Mouse (Mus musculus): ENCODE results near the gene Man2a2. TPM values are rescaled to one million over a fixed set of nuclear protein-coding genes. Genes with fewer than 3 reads are reported as not detected.

Man2a2 gene
- total and polyA plus RNA-seq, 3 experiments: 12.5 to 46.3 (median 44.3) TPM

GRCm38 (mm10) chr7:80365759-80366158 lies 5.4 kb downstream of the Man2a2 start:
- no peak overlapping the region for H3K4me2 ChIP-seq (ENCODE audit: insufficient read depth, low read depth, poor library complexity, severe bottlenecking)
- H3K9me3 ChIP-seq (replicated peaks; ENCODE audit: low read length): no peaks in the 10 kb centered on the region
- peaks cover 62 to 72% of the 10 kb centered on the region in 2 experiments for H3K36me3 ChIP-seq (replicated peaks in 1 of 2; ENCODE audit: control insufficient read depth in 1 of 2, insufficient read depth in 1 of 2, low read length in 1 of 2)
- H3K4me3 ChIP-seq (replicated peaks in 1 of 3; ENCODE audit: low read depth in 2 of 3, low read length in 2 of 3, poor library complexity in 1 of 3): no peak overlapping the region
- H3K27me3 ChIP-seq (replicated peaks): no peaks in the 10 kb centered on the region
- in situ Hi-C loops (cut with MboI; ENCODE audit: low pct_ligation_motif_present, low pct_unique_long_range_greater_than_20kb, low sequenced_read_pairs): no loop called here
- no peak overlapping the region for H3K27ac ChIP-seq (ENCODE audit: insufficient read depth, low read depth)
- dilution Hi-C loops (cut with MboI; ENCODE audit: extremely low pct_ligation_motif_present, extremely low pct_unique_long_range_greater_than_20kb, low sequenced_read_pairs): no loop called here
- peaks cover 6% of the 10 kb centered on the region for H3K79me2 ChIP-seq (replicated peaks; ENCODE audit: control insufficient read depth, extremely low read depth, insufficient read depth, poor library complexity, severe bottlenecking)
- TF ChIP-seq MXI1 (IDR thresholded peaks at IDR 0.05; ENCODE audit: low read depth, low read length) (no peak), ZKSCAN1 (IDR thresholded peaks at IDR 0.05; ENCODE audit: borderline replicate concordance, low read depth, low read length) (no peak)
- H3K9ac ChIP-seq (ENCODE audit: insufficient read depth, low read depth): no peak overlapping the region
- no peak for DNase-seq (ENCODE audit: extremely low read depth)
- peaks cover 6 to 27% of the 10 kb centered on the region in 2 experiments for H3K4me1 ChIP-seq (ENCODE audit: control insufficient read depth in 1 of 2, insufficient read depth in 2 of 2)

- Histone ChIP-seq H3K9ac (ENCODE audit: insufficient read depth, low read depth) (no peak overlapping the region), H3K27ac (ENCODE audit: insufficient read depth, low read depth) (no peak overlapping the region), H3K36me3 (replicated peaks in 1 of 2; ENCODE audit: control insufficient read depth in 1 of 2, insufficient read depth in 1 of 2, low read length in 1 of 2) (peaks cover 76 to 93% of the 10 kb centered on the region in 2 experiments), H3K4me3 (replicated peaks in 1 of 3; ENCODE audit: low read depth in 2 of 3, low read length in 2 of 3, poor library complexity in 1 of 3) (no peak overlapping the region), H3K79me2 (replicated peaks; ENCODE audit: control insufficient read depth, extremely low read depth, insufficient read depth, poor library complexity, severe bottlenecking) (no peaks in the 10 kb centered on the region), H3K27me3 (replicated peaks) (no peaks in the 10 kb centered on the region), H3K4me1 (ENCODE audit: control insufficient read depth in 1 of 2, insufficient read depth in 2 of 2) (peaks cover 0 to 5% of the 10 kb centered on the region in 2 experiments; a peak in 2 of 4 replicates), H3K9me3 (replicated peaks; ENCODE audit: low read length) (no peaks in the 10 kb centered on the region), H3K4me2 (ENCODE audit: insufficient read depth, low read depth, poor library complexity, severe bottlenecking) (no peak overlapping the region)
- DNase-seq (ENCODE audit: extremely low read depth): no peak
- no peak for TF ChIP-seq GABPA (IDR thresholded peaks at IDR 0.05; ENCODE audit: insufficient replicate concordance, low read depth, low read length)
- TF ChIP-seq BHLHE40 (IDR thresholded peaks at IDR 0.05; ENCODE audit: low read depth, low read length): peak; percentile 61
- TF ChIP-seq MXI1 (IDR thresholded peaks at IDR 0.05; ENCODE audit: low read depth, low read length): no peak
- in situ Hi-C loops (cut with MboI; ENCODE audit: low pct_ligation_motif_present, low pct_unique_long_range_greater_than_20kb, low sequenced_read_pairs): no loop called here
- dilution Hi-C loops (cut with MboI; ENCODE audit: extremely low pct_ligation_motif_present, extremely low pct_unique_long_range_greater_than_20kb, low sequenced_read_pairs): no loop called here
Measured at GRCm38 (mm10) chr7:80360435-80360834, 10.7 kb downstream of the Man2a2 start.

GRCm38 (mm10) chr7:80358039-80358438 lies 13.1 kb downstream of the Man2a2 start:
- TF ChIP-seq ELF1 (IDR thresholded peaks at IDR 0.05; ENCODE audit: low read depth, low read length) (no peak), MYC (IDR thresholded peaks at IDR 0.05; ENCODE audit: low read depth, low read length) (no peak), RAD21 (IDR thresholded peaks at IDR 0.05; ENCODE audit: low read depth, low read length) (no peak), GABPA (IDR thresholded peaks at IDR 0.05; ENCODE audit: insufficient replicate concordance, low read depth, low read length) (no peak), UBTF (IDR thresholded peaks at IDR 0.05; ENCODE audit: low read depth, low read length) (no peak), JUN (IDR thresholded peaks at IDR 0.05; ENCODE audit: insufficient read depth, low read depth, low read length) (no peak), NRF1 (IDR thresholded peaks at IDR 0.05; ENCODE audit: low read depth, low read length) (no peak), POLR2A (IDR thresholded peaks at IDR 0.05; ENCODE audit: low read depth, low read length) (no peak), BHLHE40 (IDR thresholded peaks at IDR 0.05; ENCODE audit: low read depth, low read length) (no peak), CTCF (conservative IDR thresholded peaks at IDR 0.05 in 1 of 2, IDR thresholded peaks at IDR 0.05 in 1 of 2; ENCODE audit: low read depth in 2 of 2, low read length in 2 of 2) (no peak), E2F4 (IDR thresholded peaks at IDR 0.05; ENCODE audit: insufficient replicate concordance, low read depth, low read length) (no peak), SIN3A (IDR thresholded peaks at IDR 0.05; ENCODE audit: low read length) (no peak), MEF2A (IDR thresholded peaks at IDR 0.05; ENCODE audit: borderline replicate concordance, low read depth, low read length) (no peak), MXI1 (IDR thresholded peaks at IDR 0.05; ENCODE audit: low read depth, low read length) (no peak), MAX (IDR thresholded peaks at IDR 0.05; ENCODE audit: low read length) (no peak)
- no peak overlapping the region for H3K27ac ChIP-seq (ENCODE audit: insufficient read depth, low read depth)
- H3K9ac ChIP-seq (ENCODE audit: insufficient read depth, low read depth): no peak overlapping the region
- dilution Hi-C loops (cut with MboI; ENCODE audit: extremely low pct_ligation_motif_present, extremely low pct_unique_long_range_greater_than_20kb, low sequenced_read_pairs) (no loop called here), in situ Hi-C loops (cut with MboI; ENCODE audit: low pct_ligation_motif_present, low pct_unique_long_range_greater_than_20kb, low sequenced_read_pairs) (no loop called here)
- peaks cover 72 to 94% of the 10 kb centered on the region in 2 experiments for H3K36me3 ChIP-seq (replicated peaks in 1 of 2; ENCODE audit: control insufficient read depth in 1 of 2, insufficient read depth in 1 of 2, low read length in 1 of 2)
- no peak overlapping the region for H3K4me2 ChIP-seq (ENCODE audit: insufficient read depth, low read depth, poor library complexity, severe bottlenecking)
- H3K27me3 ChIP-seq (replicated peaks): no peaks in the 10 kb centered on the region
- H3K4me1 ChIP-seq (ENCODE audit: control insufficient read depth in 1 of 2, insufficient read depth in 2 of 2): peaks cover 0 to 5% of the 10 kb centered on the region in 2 experiments; a peak in 2 of 4 replicates
- DNase-seq (ENCODE audit: extremely low read depth): no peak
- H3K9me3 ChIP-seq (replicated peaks; ENCODE audit: low read length): no peaks in the 10 kb centered on the region
- H3K4me3 ChIP-seq (replicated peaks in 1 of 3; ENCODE audit: low read depth in 2 of 3, low read length in 2 of 3, poor library complexity in 1 of 3): no peak overlapping the region
- H3K79me2 ChIP-seq (replicated peaks; ENCODE audit: control insufficient read depth, extremely low read depth, insufficient read depth, poor library complexity, severe bottlenecking): no peaks in the 10 kb centered on the region
